Mouse (Mus musculus) lung, adult 18-20 months (tissue): ENCODE measurements at regions not wholly inside any gene's neighbourhood (a gene's known extent, or its start where the extent isn't known, plus 50 kb on each side); places are given as distances from the start of the nearest gene placed in this dataset.

Experiments used
- DNase-seq, 2 experiments: peaks; one replicate each; pipeline ENCODE4 v3.0.0; 2022; ENCODE audit warnings: mixed read lengths in 2 of 2

GRCm38 (mm10) chr4:93935692-93936091 is 600.4 kb upstream of the Tusc1 start:
- no peak for DNase-seq

GRCm38 (mm10) chr4:93927117-93927516 is 591.8 kb upstream of the Tusc1 start:
- no peak for DNase-seq

- no peak for DNase-seq
Measured at GRCm38 (mm10) chr4:93924402-93924801, 589.1 kb upstream of the Tusc1 start.

GRCm38 (mm10) chr4:93886631-93887030 is 551.3 kb upstream of the Tusc1 start:
- DNase-seq = no peak

GRCm38 (mm10) chr4:93881318-93881717 is 546.0 kb upstream of the Tusc1 start:
- DNase-seq = no peak

GRCm38 (mm10) chr4:93879351-93879872 is 544.1 kb upstream of the Tusc1 start:
- no peak for DNase-seq

- DNase-seq = no peak
Measured at GRCm38 (mm10) chr4:93873271-93873670, 538.0 kb upstream of the Tusc1 start.

GRCm38 (mm10) chr4:93853451-93853850 is 518.1 kb upstream of the Tusc1 start:
- DNase-seq = no peak

- no peak for DNase-seq
Measured at GRCm38 (mm10) chr4:93849178-93849577, 513.9 kb upstream of the Tusc1 start.

- no peak for DNase-seq
Measured at GRCm38 (mm10) chr4:93830701-93831100, 495.4 kb upstream of the Tusc1 start.

GRCm38 (mm10) chr4:93793104-93793503 is 457.8 kb upstream of the Tusc1 start:
- DNase-seq = no peak

GRCm38 (mm10) chr4:93790157-93790556 is 454.8 kb upstream of the Tusc1 start:
- DNase-seq = no peak

- no peak for DNase-seq
Measured at GRCm38 (mm10) chr4:93754497-93754896, 419.2 kb upstream of the Tusc1 start.

- DNase-seq = no peak
Measured at GRCm38 (mm10) chr4:93746326-93746725, 411.0 kb upstream of the Tusc1 start.

GRCm38 (mm10) chr4:93713711-93714110 is 378.4 kb upstream of the Tusc1 start:
- no peak for DNase-seq

- DNase-seq = no peak
Measured at GRCm38 (mm10) chr4:93676403-93677039, 341.2 kb upstream of the Tusc1 start.

GRCm38 (mm10) chr4:93675739-93676402 is 340.6 kb upstream of the Tusc1 start:
- DNase-seq = no peak

GRCm38 (mm10) chr4:93669050-93669449 is 333.7 kb upstream of the Tusc1 start:
- DNase-seq = no peak

- no peak for DNase-seq
Measured at GRCm38 (mm10) chr4:93664293-93664692, 329.0 kb upstream of the Tusc1 start.

GRCm38 (mm10) chr4:93638207-93638606 is 302.9 kb upstream of the Tusc1 start:
- no peak for DNase-seq

GRCm38 (mm10) chr4:93598474-93598873 is 263.2 kb upstream of the Tusc1 start:
- DNase-seq = no peak

- DNase-seq = no peak
Measured at GRCm38 (mm10) chr4:93584328-93584727, 249.0 kb upstream of the Tusc1 start.

- no peak for DNase-seq
Measured at GRCm38 (mm10) chr4:93583670-93584303, 248.5 kb upstream of the Tusc1 start.

- no peak for DNase-seq
Measured at GRCm38 (mm10) chr4:93579343-93579742, 244.0 kb upstream of the Tusc1 start.
